Mouse (Mus musculus) G1E (cell line): ENCODE data around the gene Mbtd1. TPM values are rescaled to one million over a fixed set of nuclear protein-coding genes. Genes with fewer than 3 reads are reported as not detected.
A peak's percentile ranks its signal among the peaks of the same experiment; 100 is the strongest.

Experiments
- ATAC-seq: 2 replicates; pipeline ENCODE4 v1.8.0; 2016; ENCODE audit warnings: mild to moderate bottlenecking; ENCODE audit not compliant: insufficient number of reproducible peaks, poor library complexity, low FRiP score, severe bottlenecking; ENCODE audit errors: extremely low read depth
- DNase-seq: peaks from one replicate; pipeline ENCODE4 v3.0.0; 2012; ENCODE audit warnings: low spot score
- H3K27me3 ChIP-seq: 2 replicates; pipeline ENCODE4 v1.6.1; 2012; ENCODE audit warnings: mild to moderate bottlenecking, low read length, inconsistent platforms; ENCODE audit not compliant: insufficient read depth
- H3K36me3 ChIP-seq: replicated peaks from 2 replicates; pipeline ENCODE3; 2012; ENCODE audit warnings: mild to moderate bottlenecking, inconsistent platforms
- H3K4me1 ChIP-seq: 2 replicates; pipeline ENCODE4 v1.6.1; 2012; ENCODE audit warnings: low read depth, low read length, inconsistent platforms, mixed read lengths; ENCODE audit not compliant: insufficient read depth
- H3K4me3 ChIP-seq: 2 replicates; pipeline ENCODE4 v1.5.1; 2012; ENCODE audit warnings: low read depth, mild to moderate bottlenecking, inconsistent platforms, low read length, moderate library complexity, mixed read lengths
- H3K9me3 ChIP-seq: replicated peaks from 2 replicates; pipeline ENCODE4 v1.6.1; 2012; ENCODE audit warnings: inconsistent platforms
- CTCF ChIP-seq: IDR thresholded peaks from 2 replicates; pipeline ENCODE4 v1.5.1; 2012; ENCODE audit warnings: low read depth, low read length, inconsistent platforms, mixed read lengths
- GATA1 ChIP-seq: IDR thresholded peaks from 2 replicates; pipeline ENCODE4 v1.6.1; 2012; ENCODE audit warnings: borderline replicate concordance, low read length, inconsistent platforms, mixed read lengths
- GATA2 ChIP-seq: IDR thresholded peaks from 2 replicates; pipeline ENCODE4 v1.6.1; 2012; ENCODE audit warnings: low read depth, low read length, inconsistent platforms, borderline replicate concordance
- POLR2AphosphoS5 ChIP-seq: IDR thresholded peaks from 2 replicates; pipeline ENCODE4 v1.6.1; 2012; ENCODE audit warnings: low read depth, low read length, inconsistent platforms; ENCODE audit not compliant: insufficient replicate concordance
- TAL1 ChIP-seq: conservative IDR thresholded peaks from 2 replicates; pipeline ENCODE4 v1.6.1; 2012; ENCODE audit warnings: low read depth, low read length, inconsistent platforms, mixed read lengths
- polyA plus RNA-seq: library from polyadenylated mRNA; stranded (reverse); fragments of >175 nt; gene quantifications from 2 replicates; pipeline ENCODE4 v1.2.3, GENCODE M21; 2012
- total RNA-seq, 2 experiments: library from RNA; stranded (forward) in 1 of 2; stranded (reverse) in 1 of 2; fragments of 200-1000 nt in 1 of 2; fragments of >200 nt in 1 of 2; fragmentation: Nextera tagmentation in 1 of 2; gene quantifications; 2 replicates each; pipeline ENCODE4 v1.2.3; 2014 to 2017

Gene Mbtd1
- total and polyA plus RNA-seq, 3 experiments, result 29.3 to 105 (median 39.4) TPM

DNA sequence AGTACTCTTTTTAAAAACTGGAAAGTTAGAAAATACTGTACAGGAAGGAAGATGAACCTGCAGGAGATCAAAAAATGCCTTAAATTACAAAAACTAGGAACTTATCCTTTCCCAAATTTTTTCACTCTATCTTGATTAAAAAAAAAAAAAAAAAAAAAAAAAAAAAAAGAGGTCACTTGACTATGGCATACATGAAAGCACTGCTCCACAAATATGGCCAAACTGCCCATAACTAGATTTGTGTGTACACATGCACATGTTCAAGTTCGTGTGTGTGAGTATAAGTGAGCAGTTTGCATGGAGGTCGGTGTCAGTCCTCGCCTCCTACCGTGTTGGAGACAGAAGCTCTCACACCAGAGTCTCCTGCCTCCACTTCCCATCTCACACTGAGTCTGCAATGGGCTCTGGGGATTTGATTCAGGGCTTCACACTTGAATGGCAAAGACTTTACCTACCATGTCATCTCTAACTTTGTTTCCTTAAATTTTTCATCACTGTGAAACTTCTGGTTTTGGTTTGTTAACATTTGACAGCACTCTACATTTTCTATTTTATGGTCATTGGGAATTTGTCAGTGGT lies 23.5 kb upstream of the Mbtd1 start:
- Histone ChIP-seq H3K9me3 (no peaks in the 10 kb centered on the region), H3K4me1 (no peaks in the 10 kb centered on the region; the same call in 1 of the 2 replicates), H3K4me3 (no peak overlapping the region), H3K36me3 (peaks cover 67% of the 10 kb centered on the region), H3K27me3 (no peaks in the 10 kb centered on the region)
- DNase-seq (no peak), ATAC-seq (no peak)
- no peak for TF ChIP-seq GATA1
- TF ChIP-seq CTCF, result no peak
- no peak for TF ChIP-seq POLR2AphosphoS5
- no peak for TF ChIP-seq GATA2
- no peak for TF ChIP-seq TAL1

DNA sequence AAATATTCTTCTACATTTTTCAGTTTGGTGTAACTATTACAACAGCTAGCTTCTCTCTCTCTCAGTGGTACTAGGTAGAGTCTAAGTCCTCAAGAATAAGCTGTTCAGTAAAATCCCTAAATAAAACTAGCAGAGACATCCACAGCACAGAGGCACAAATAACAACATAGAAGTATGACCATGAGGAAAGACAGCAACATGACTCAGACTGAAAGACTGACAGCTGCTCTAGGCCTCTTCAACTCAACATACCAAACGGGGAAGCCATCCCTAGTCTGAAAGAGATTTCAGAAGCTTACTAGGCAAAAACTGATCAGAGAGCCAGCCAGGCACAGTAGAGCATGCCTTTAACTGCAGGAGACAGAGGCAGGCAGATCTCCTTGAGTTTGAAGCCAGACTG lies 23.0 kb upstream of the Mbtd1 start:
- Histone ChIP-seq H3K36me3 (peaks cover 72% of the 10 kb centered on the region), H3K27me3 (no peaks in the 10 kb centered on the region), H3K4me1 (no peaks in the 10 kb centered on the region; the same call in 1 of the 2 replicates), H3K4me3 (no peak overlapping the region), H3K9me3 (no peaks in the 10 kb centered on the region)
- TF ChIP-seq GATA2, result no peak
- TF ChIP-seq TAL1, result no peak
- no peak for TF ChIP-seq GATA1
- TF ChIP-seq CTCF, result no peak
- TF ChIP-seq POLR2AphosphoS5, result no peak
- ATAC-seq (no peak), DNase-seq (no peak)

DNA sequence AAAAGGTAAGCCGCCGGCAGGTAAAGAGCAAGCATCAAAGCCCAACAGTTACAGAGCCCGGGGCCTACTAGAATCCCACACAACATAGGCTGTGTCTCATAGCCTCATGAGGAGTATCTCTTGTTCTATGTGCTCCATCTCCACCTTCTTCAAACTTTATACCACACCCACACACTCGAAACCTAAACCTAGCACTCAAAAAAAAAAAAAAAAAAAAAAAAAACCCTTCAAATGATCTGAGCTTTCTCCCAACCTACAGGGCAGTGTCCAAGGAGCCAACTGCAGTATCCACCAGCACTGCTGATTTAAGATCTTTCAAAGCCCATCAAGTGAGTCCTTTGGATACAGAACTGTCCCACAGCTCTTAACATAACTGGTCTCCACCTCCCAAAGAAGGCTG lies 1.6 kb upstream of the Mbtd1 start:
- H3K9me3 ChIP-seq, result no peaks in the 10 kb centered on the region
- H3K4me1 ChIP-seq, result peaks cover 41% of the 10 kb centered on the region
- ATAC-seq (no peak), DNase-seq (no peak)
- H3K36me3 ChIP-seq, result peaks cover 63% of the 10 kb centered on the region
- H3K27me3 ChIP-seq, result no peaks in the 10 kb centered on the region
- peak overlapping the region; percentile 91; the same call in 1 of the 2 replicates for H3K4me3 ChIP-seq
- TF ChIP-seq POLR2AphosphoS5 (no peak), GATA1 (no peak), GATA2 (no peak), CTCF (no peak), TAL1 (no peak)

DNA sequence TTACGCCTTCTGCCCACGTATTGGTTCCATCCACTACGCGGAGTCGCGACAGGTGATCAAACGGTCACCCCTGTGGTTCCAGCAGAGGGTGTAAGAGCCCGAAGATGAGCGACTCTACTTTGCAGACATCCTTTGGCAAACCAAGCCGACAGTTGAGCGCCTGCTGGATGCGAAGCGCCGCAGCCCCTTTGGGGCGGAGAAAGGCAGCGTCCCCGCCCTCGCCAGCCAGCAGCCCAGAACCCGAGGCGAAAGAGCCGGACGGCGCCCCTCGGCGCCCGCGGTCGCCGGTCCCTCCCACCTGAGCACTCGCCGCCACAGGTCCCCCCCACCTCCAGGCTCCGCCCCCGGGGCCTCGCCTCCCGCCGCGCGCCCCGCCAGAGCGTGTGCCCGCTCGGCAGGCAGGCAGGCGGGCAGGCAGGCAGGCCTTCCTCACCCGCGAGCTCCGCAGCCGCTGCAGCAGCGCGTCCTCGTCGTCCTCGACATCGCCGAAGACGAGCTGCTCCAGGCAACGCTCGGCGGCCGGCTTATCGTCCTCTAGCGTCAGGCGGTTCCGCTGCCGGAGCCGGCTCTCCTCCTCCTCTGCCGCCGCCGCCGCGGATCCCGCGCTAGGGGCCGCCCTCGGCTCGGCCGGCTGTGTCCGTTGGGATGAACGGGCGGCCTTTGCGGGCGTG lies 616 bp upstream of the Mbtd1 start:
- H3K36me3 ChIP-seq, result peaks cover 61% of the 10 kb centered on the region
- ATAC-seq (peak; percentile 29), DNase-seq (peak; percentile 67)
- H3K4me3 ChIP-seq, result peak overlapping the region; percentile 91
- H3K9me3 ChIP-seq, result no peaks in the 10 kb centered on the region
- no peak for TF ChIP-seq GATA2
- no peak for TF ChIP-seq GATA1
- no peak for TF ChIP-seq POLR2AphosphoS5
- TF ChIP-seq CTCF, result no peak
- TF ChIP-seq TAL1, result no peak
- no peaks in the 10 kb centered on the region for H3K27me3 ChIP-seq
- peaks cover 47% of the 10 kb centered on the region for H3K4me1 ChIP-seq

DNA sequence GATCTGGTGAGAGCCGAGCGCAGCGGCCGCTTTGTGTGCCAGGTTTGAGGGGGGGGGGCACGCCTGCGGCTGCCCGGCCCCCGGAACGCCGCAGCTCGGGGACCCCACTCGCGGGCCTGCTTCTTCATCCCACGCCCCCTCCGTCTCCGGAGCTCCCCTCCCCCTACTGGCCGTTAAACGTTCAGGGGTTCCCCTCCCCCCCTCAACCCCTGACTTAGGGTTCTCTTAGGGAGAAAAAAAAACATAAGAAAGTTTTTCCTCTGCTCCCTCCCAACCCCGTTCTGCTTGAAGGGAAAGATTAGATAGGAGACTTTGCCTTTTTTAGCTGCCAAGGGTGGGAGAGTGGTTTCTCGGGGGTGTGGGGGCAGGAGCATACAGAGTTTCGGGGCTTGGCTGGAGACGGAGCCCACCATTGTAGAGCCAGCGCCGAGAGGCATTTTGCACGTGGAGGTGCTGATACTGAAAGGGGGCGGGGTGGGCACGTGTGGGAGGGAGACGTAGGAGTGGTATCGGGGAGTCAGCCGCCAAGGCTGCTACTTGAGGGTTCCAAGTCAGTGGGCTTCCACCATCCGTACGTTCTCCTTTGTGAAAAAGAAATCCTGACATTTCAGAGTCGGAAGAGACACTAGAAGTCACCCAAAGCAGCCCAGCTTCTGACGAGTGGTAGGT lies 893 bp downstream of the Mbtd1 start:
- H3K27me3 ChIP-seq, result no peaks in the 10 kb centered on the region
- DNase-seq (peak; percentile 15), ATAC-seq (0 out of 2 replicates have a peak, but pooled peaks have one; percentile 31)
- TF ChIP-seq TAL1, result no peak
- no peak for TF ChIP-seq GATA2
- no peaks in the 10 kb centered on the region for H3K9me3 ChIP-seq
- H3K4me3 ChIP-seq, result peak overlapping the region; percentile 91
- peaks cover 46% of the 10 kb centered on the region for H3K4me1 ChIP-seq
- peaks cover 61% of the 10 kb centered on the region for H3K36me3 ChIP-seq

DNA sequence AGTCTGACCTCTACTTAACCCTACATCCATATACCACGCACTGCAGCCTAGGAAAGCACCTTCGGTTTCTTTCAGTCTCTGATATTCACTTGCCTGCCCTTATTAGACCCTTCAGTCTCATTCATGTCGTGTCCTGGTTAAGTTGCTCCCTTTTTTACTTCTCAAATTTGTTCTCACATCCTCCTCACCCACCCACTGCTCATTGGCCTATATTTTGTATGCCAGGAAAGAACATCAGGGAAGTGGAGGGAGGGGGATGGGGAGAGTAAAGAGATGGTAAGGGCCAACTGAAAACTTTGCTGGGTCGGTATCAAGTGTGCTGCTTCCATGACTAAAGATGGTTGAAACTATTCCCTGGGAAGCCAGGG lies 1.4 kb downstream of the Mbtd1 start:
- TF ChIP-seq TAL1, result no peak
- no peak for TF ChIP-seq POLR2AphosphoS5
- H3K27me3 ChIP-seq, result no peaks in the 10 kb centered on the region
- H3K36me3 ChIP-seq, result peaks cover 63% of the 10 kb centered on the region
- H3K4me1 ChIP-seq, result peaks cover 46% of the 10 kb centered on the region
- H3K9me3 ChIP-seq, result no peaks in the 10 kb centered on the region
- DNase-seq (no peak), ATAC-seq (no peak)
- H3K4me3 ChIP-seq, result peak overlapping the region; percentile 91
